Mouse (Mus musculus) heart, postnatal 0 days (tissue): ENCODE data around the gene Shroom3.

Experiments
- CTCF ChIP-seq: IDR thresholded peaks from 2 replicates; pipeline ENCODE4 v1.5.1; 2016; ENCODE audit warnings: antibody characterized with exemption, control low read depth, low read depth
- EP300 ChIP-seq: IDR thresholded peaks from 2 replicates; pipeline ENCODE4 v1.6.1; 2016; ENCODE audit warnings: antibody characterized with exemption, low read depth

- TF ChIP-seq CTCF: no peak
- TF ChIP-seq EP300: no peak
Measured at GRCm38 (mm10) chr5:92937701-92938100, 254.5 kb downstream of the Shroom3 start.
